Mouse (Mus musculus): ENCODE measurements around the gene Kif24.
A peak's percentile ranks its signal among the peaks of the same experiment; 100 is the strongest.

The Kif24 gene

DNA sequence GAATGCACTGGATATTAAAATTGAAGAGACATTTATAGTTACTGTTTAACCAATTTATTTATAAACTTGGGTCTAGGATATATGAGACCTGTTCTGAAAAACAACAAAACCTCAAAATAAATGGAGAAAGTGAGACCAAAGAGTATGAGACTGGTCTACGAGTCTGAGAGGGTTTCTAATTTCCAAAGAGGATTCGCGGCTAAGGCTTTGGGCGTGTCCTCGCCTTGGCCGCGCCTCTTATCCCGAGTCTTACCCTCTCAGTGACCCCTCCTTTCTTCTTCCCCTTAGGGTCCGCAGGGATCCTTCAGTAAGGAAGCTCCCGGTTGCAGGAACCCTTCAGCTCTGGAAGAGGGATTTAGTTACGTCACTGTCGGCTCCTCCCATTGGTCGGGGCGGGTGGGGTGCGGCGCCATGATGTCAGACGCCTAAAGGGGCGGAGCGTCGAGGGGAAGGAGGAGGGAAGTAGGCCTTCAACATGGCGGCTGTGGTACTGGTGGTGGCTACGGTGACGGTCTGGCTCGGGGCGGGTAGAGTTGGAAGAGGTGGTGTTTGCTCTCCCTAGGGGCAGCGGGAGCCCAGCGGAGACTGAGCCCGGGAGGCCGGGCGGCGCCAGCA is 116.0 kb downstream of the Kif24 start, which contains the start of gene Ubap1:
TSS of gene Ubap1 (plus strand) at position 413 of the 615 bp plus-strand sequence.
- peak; percentile 98 for DNase-seq (ENCODE audit: low read depth, low spot score)

GRCm38 (mm10) chr4:41347839-41348238 is 116.8 kb downstream of the Kif24 start:
- DNase-seq (ENCODE audit: low read depth, low spot score) = no peak

DNA sequence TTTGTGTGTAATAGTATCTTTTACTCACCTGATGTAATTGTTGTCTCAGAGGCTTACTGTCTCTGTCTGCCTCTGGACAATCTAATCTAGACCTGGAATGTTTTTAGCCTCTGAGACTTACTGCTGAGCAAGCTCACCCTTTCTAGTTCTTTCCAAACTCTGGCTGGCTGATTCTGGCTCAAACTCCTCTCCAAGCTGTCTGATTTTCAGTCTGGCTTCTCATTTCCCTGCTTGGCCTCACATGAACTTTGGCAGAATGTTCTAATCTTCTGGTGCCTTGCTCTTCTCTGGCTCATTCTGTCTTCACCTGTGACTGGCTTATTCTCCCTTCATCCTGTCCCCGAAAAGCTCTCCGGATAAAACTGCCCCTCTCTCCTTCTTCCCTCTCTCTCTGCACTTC is 118.7 kb downstream of the Kif24 start:
- no peak for DNase-seq (ENCODE audit: low read depth, low spot score)

- DNase-seq (ENCODE audit: low read depth, low spot score) = no peak
These were observed 123.7 kb downstream of the Kif24 start for GRCm38 (mm10) chr4:41340912-41341550.
